Mouse (Mus musculus): ENCODE measurements around the gene Anks1b.

GRCm38 (mm10) chr10:90953103-90953709 lies 1079.9 kb downstream of the Anks1b start:
- no peak for TF ChIP-seq CTCF (IDR thresholded peaks at IDR 0.05)
- TF ChIP-seq EP300 (IDR thresholded peaks at IDR 0.05), result no peak

Data from lung, postnatal 0 days (tissue).